In genomic region chr2:77186912-77187311, GRCm38 (mm10) we compare ENCODE assay signal across 18 mouse cellular contexts. TPM values are rescaled to one million over a fixed set of nuclear protein-coding genes. Genes with fewer than 3 reads are reported as not detected.
"Had no signal": no experiment of that assay in that cellular context is flagged by ENCODE, and none has a peak within 500 bp of the region (broad histone marks: within the 10 kb centered on the region; RNA-seq: fewer than 3 reads in every experiment).

No protein-coding gene starts in this region.

- H3K4me1 ChIP-seq: liver, embryonic 12.5 days; megakaryocyte, embryonic 14.5 days; midbrain, embryonic 12.5 days had no signal

- H3K27me3 ChIP-seq: liver, embryonic 12.5 days; megakaryocyte, embryonic 14.5 days; midbrain, embryonic 12.5 days; neural tube, embryonic 13.5 days; neural tube, embryonic 15.5 days had no signal

- DNase-seq: lung, adult 18-20 months; lung, embryonic 14.5 days; lung, postnatal 14 days; lung, postnatal 36 days; midbrain, embryonic 14.5 days; retina, postnatal 1 day; right cerebral cortex, adult 18-20 months; right cerebral cortex, postnatal 25 days; right cerebral cortex, postnatal 4 days; spleen, adult 18-20 months had no signal

- H3K27ac ChIP-seq: liver, embryonic 12.5 days; liver, embryonic 14.5 days; macrophage; midbrain, embryonic 12.5 days; neural tube, embryonic 13.5 days; neural tube, embryonic 15.5 days had no signal

- H3K36me3 ChIP-seq: liver, embryonic 12.5 days had no signal

- H3K4me3 ChIP-seq: liver, embryonic 12.5 days; megakaryocyte, embryonic 14.5 days; midbrain, embryonic 12.5 days; neural tube, embryonic 13.5 days; neural tube, embryonic 15.5 days had no signal

RNA-seq across cellular contexts. Expression of gene Ccdc141, which starts 16.5 kb away (rescaled TPM):
- total RNA-seq: monocyte, adult 5-6 weeks had no signal
